Mouse (Mus musculus) embryonic facial prominence, embryonic 15.5 days (tissue): ENCODE data around the gene Scgb2b26. TPM values are rescaled to one million over a fixed set of nuclear protein-coding genes. Genes with fewer than 3 reads are reported as not detected.
"Not testable (repeated sequence)": the region's sequence is repeated elsewhere in the genome, so short reads cannot be mapped to it uniquely, and the experiment has no call there.

Experiments
- ATAC-seq: fragments of 200-750 bp; cut with Nextera tagmentation; 2 replicates; pipeline ENCODE4 v1.8.0; 2017; ENCODE audit warnings: low read depth, moderate TSS enrichment; ENCODE audit not compliant: insufficient number of reproducible peaks, low FRiP score, low TSS enrichment
- H3K27ac ChIP-seq: fragments of 300-500 bp; sonication (generic); replicated peaks from 2 replicates; pipeline ENCODE4 v1.5.1; 2015; ENCODE audit warnings: mild to moderate bottlenecking, inconsistent platforms
- H3K27me3 ChIP-seq: fragments of 300-500 bp; sonication (generic); 2 replicates; pipeline ENCODE4 v1.6.1; 2015; ENCODE audit warnings: inconsistent platforms
- H3K36me3 ChIP-seq: fragments of 300-500 bp; sonication (generic); 2 replicates; pipeline ENCODE4 v1.6.1; 2015; ENCODE audit warnings: mild to moderate bottlenecking, inconsistent platforms
- H3K4me1 ChIP-seq: fragments of 300-500 bp; sonication (generic); 2 replicates; pipeline ENCODE4 v1.6.1; 2015; ENCODE audit warnings: inconsistent platforms
- H3K4me2 ChIP-seq: fragments of 300-500 bp; sonication (generic); replicated peaks from 2 replicates; pipeline ENCODE4 v1.6.1; 2015; ENCODE audit warnings: mild to moderate bottlenecking, inconsistent platforms
- H3K4me3 ChIP-seq: fragments of 300-500 bp; sonication (generic); replicated peaks from 2 replicates; pipeline ENCODE4 v1.5.1; 2015; ENCODE audit warnings: mild to moderate bottlenecking, inconsistent platforms
- H3K9ac ChIP-seq: fragments of 300-500 bp; sonication (generic); 2 replicates; pipeline ENCODE4 v1.6.1; 2015; ENCODE audit warnings: inconsistent platforms
- H3K9me3 ChIP-seq: fragments of 300-500 bp; sonication (generic); replicated peaks from 2 replicates; pipeline ENCODE4 v1.6.1; 2016; ENCODE audit warnings: inconsistent platforms
- WGBS: fragments of 180-500 bp; shearing (Covaris S2); methylation state at CpG from one replicate; pipeline ENCODE4 v1.1.7; 2015; 5-methylcytosine and 5-hydroxymethylcytosine counted together
- polyA plus RNA-seq: library from polyadenylated mRNA; unstranded; fragments of >200 nt; fragmentation: Nextera tagmentation; extraction: Ambion mirVana; gene quantifications from 2 replicates; pipeline ENCODE4 v1.2.1, GENCODE M21; 2015

The Scgb2b26 gene
- polyA plus RNA-seq: not detected in 2 replicates

- Histone ChIP-seq H3K9me3 (peaks cover 12% of the 10 kb centered on the region; the same call in 1 of the 2 replicates), H3K27ac (no peak within 1 kb of the TSS), H3K9ac (no peak within 1 kb of the TSS), H3K4me2 (no peak within 1 kb of the TSS), H3K4me1 (no peaks in the 10 kb centered on the region), H3K4me3 (no peak within 1 kb of the TSS), H3K27me3 (no peaks in the 10 kb centered on the region), H3K36me3 (no peaks in the 10 kb centered on the region)
- 81% methylated on average over 4 of the region's 4 CpGs for WGBS
- ATAC-seq: no peak
Observed at GRCm38 (mm10) chr7:33944940-33945339, at the start of gene Scgb2b26. Scgb2b26 (minus strand) TSS chr7:33945040.

- H3K4me3 ChIP-seq, H3K9ac ChIP-seq, H3K4me1 ChIP-seq, H3K9me3 ChIP-seq, ATAC-seq, H3K4me2 ChIP-seq, H3K27ac ChIP-seq, H3K27me3 ChIP-seq, H3K36me3 ChIP-seq: not testable (repeated sequence)
- 22% methylated on average over 8 of the region's 9 CpGs for WGBS
Observed at GRCm38 (mm10) chr7:33982281-33982680, 37.4 kb upstream of the Scgb2b26 start.

- no peak for ATAC-seq
- H3K9ac ChIP-seq: no peak overlapping the region
Observed at GRCm38 (mm10) chr7:33902982-33903381, 41.9 kb downstream of the Scgb2b26 start.

GRCm38 (mm10) chr7:33900803-33901202, 44.0 kb downstream of the Scgb2b26 start:
- no peak overlapping the region for H3K4me3 ChIP-seq
- no peak overlapping the region for H3K9ac ChIP-seq
- no peaks in the 10 kb centered on the region for H3K36me3 ChIP-seq
- H3K4me2 ChIP-seq: no peak overlapping the region
- no peak overlapping the region for H3K27ac ChIP-seq
- H3K9me3 ChIP-seq: 0 out of 2 replicates have a peak, but pooled peaks cover 5% of the 10 kb centered on the region
- H3K27me3 ChIP-seq: no peaks in the 10 kb centered on the region
- ATAC-seq: no peak
- WGBS: 81% methylated on average over 2 of the region's 2 CpGs
- H3K4me1 ChIP-seq: no peaks in the 10 kb centered on the region

More at GRCm38 (mm10) chr7:33902982-33903381, 41.9 kb downstream of the Scgb2b26 start:
- Histone ChIP-seq H3K27ac (no peak overlapping the region), H3K4me2 (no peak overlapping the region), H3K9me3 (0 out of 2 replicates have a peak, but pooled peaks cover 5% of the 10 kb centered on the region), H3K36me3 (no peaks in the 10 kb centered on the region), H3K27me3 (no peaks in the 10 kb centered on the region), H3K4me1 (no peaks in the 10 kb centered on the region), H3K4me3 (no peak overlapping the region)

- 57% methylated on average over 2 of the region's 2 CpGs for WGBS
Observed at GRCm38 (mm10) chr7:33900007-33900406, 44.8 kb downstream of the Scgb2b26 start.

More at GRCm38 (mm10) chr7:33900007-33900406, 44.8 kb downstream of the Scgb2b26 start:
- Histone ChIP-seq H3K36me3 (no peaks in the 10 kb centered on the region), H3K4me2 (no peak overlapping the region), H3K4me1 (no peaks in the 10 kb centered on the region), H3K9me3 (0 out of 2 replicates have a peak, but pooled peaks cover 5% of the 10 kb centered on the region), H3K9ac (no peak overlapping the region), H3K4me3 (no peak overlapping the region), H3K27me3 (no peaks in the 10 kb centered on the region), H3K27ac (no peak overlapping the region)
- ATAC-seq: no peak

Other genes starting within 250 kb of the Scgb2b26 start
- not detected in 2 replicates for gene Scgb2b24, start 205.7 kb downstream of the Scgb2b26 start, polyA plus RNA-seq
- gene Scgb1b24, start 201.2 kb downstream of the Scgb2b26 start, polyA plus RNA-seq: not detected in 2 replicates
- gene Scgb2b27, start 68.9 kb upstream of the Scgb2b26 start, polyA plus RNA-seq: not detected in 2 replicates
- not detected in 2 replicates for gene Scgb1b27, start 76.4 kb upstream of the Scgb2b26 start, polyA plus RNA-seq
- gene Scgb1b30, start 150.4 kb upstream of the Scgb2b26 start, polyA plus RNA-seq: not detected in 2 replicates
- gene Wtip, start 188.2 kb upstream of the Scgb2b26 start, polyA plus RNA-seq: 6.8 and 7.4 TPM in 2 replicates
- gene Uba2, start 224.6 kb upstream of the Scgb2b26 start, polyA plus RNA-seq: 187 and 188 TPM in 2 replicates